Mouse (Mus musculus): ENCODE measurements around the gene Ppp4c. TPM values are rescaled to one million over a fixed set of nuclear protein-coding genes. Genes with fewer than 3 reads are reported as not detected.
A peak's percentile ranks its signal among the peaks of the same experiment; 100 is the strongest.

Gene Ppp4c
- polyA plus RNA-seq, 1 experiment: 77.7 TPM

DNA sequence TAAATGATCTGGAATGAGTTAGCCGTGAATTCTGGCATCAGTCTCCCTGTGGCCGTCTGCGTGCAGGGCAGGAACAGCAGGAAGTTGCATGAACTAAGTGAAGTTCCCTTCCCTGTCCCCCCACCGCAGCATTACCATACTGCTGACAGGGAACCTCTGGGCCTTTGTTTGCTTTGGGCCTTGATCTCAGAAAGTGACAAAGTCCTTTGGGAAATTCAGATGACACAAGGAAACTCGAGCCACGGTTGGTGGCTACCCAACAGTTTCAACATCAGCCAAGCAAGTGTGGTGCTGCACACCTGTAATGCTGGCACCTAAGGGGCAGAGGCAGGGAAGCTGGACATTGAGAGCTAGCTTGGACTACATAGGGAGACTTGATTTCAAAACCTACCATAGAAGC is 45.5 kb downstream of the Ppp4c start:
- Histone ChIP-seq H3K4me3 (ENCODE audit: insufficient read depth, low read length) (no peak overlapping the region), H3K4me1 (ENCODE audit: control insufficient read depth, insufficient read depth, low read length) (no peaks in the 10 kb centered on the region), H3K27ac (ENCODE audit: insufficient read depth, low read length) (no peak overlapping the region)
- TF ChIP-seq CTCF (IDR thresholded peaks at IDR 0.05; ENCODE audit: extremely low read depth, insufficient read depth, low read length) (no peak), POLR2A (IDR thresholded peaks at IDR 0.05; ENCODE audit: extremely low read depth, insufficient read depth, low read length) (no peak)

DNA sequence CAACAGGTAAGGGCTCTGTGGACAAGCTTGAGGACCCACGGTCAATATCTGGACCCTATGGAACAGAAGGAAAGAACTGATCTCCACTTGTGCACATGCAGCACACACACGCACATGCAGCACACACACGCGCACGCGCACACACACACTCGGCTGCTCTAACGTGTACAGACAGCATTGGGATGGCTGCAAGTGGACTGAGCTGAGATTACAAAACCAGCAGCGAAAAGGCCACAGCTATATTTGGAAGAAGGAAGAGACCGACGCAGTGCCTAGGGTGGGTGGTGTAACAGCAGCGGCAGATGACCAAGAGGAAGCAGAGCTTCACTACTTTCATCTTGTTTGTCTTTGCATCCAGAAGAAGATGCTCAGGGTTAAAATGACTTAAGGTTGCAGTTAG is 46.2 kb downstream of the Ppp4c start:
- TF ChIP-seq CTCF (IDR thresholded peaks at IDR 0.05; ENCODE audit: extremely low read depth, insufficient read depth, low read length) (no peak), POLR2A (IDR thresholded peaks at IDR 0.05; ENCODE audit: extremely low read depth, insufficient read depth, low read length) (0 out of 2 replicates have a peak, but pooled peaks have one; percentile 7)
- Histone ChIP-seq H3K4me1 (ENCODE audit: control insufficient read depth, insufficient read depth, low read length) (peaks cover 2% of the 10 kb centered on the region; the same call in 1 of the 2 replicates), H3K27ac (ENCODE audit: insufficient read depth, low read length) (no peak overlapping the region), H3K4me3 (ENCODE audit: insufficient read depth, low read length) (no peak overlapping the region)

DNA sequence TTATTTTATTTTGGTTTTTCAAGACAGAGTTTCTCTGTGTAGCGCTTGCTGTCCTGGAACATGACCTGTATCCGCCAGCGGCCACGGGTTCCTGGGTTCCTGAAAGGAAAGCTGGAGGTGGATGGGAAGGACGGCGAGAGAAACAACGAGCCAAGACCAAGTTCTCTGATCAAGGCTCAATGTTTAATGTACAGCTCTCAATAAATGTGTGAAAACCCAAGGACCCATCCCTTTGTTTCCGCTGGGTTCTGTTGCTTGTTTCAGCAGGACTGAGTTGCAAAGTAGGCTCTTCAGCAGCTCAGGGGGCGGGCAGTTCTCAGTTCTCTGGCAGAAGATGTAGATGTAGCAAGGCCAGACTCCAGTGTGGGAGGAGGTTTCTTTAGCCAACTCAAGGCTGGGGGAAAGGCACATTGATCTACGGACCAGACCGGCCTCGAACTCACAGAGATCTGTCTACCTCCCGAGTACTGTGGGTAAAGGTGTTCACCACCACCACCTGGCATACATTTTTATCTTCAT is 50.3 kb downstream of the Ppp4c start:
- TF ChIP-seq POLR2A (IDR thresholded peaks at IDR 0.05; ENCODE audit: extremely low read depth, insufficient read depth, low read length) (no peak), CTCF (IDR thresholded peaks at IDR 0.05; ENCODE audit: extremely low read depth, insufficient read depth, low read length) (no peak)
- Histone ChIP-seq H3K27ac (ENCODE audit: insufficient read depth, low read length) (no peak overlapping the region), H3K4me1 (ENCODE audit: control insufficient read depth, insufficient read depth, low read length) (peaks cover 10% of the 10 kb centered on the region), H3K4me3 (ENCODE audit: insufficient read depth, low read length) (no peak overlapping the region)

- Histone ChIP-seq H3K4me3 (ENCODE audit: insufficient read depth, low read length) (no peak overlapping the region), H3K27ac (ENCODE audit: insufficient read depth, low read length) (no peak overlapping the region), H3K4me1 (ENCODE audit: control insufficient read depth, insufficient read depth, low read length) (peaks cover 10% of the 10 kb centered on the region)
- TF ChIP-seq POLR2A (IDR thresholded peaks at IDR 0.05; ENCODE audit: extremely low read depth, insufficient read depth, low read length) (no peak), CTCF (IDR thresholded peaks at IDR 0.05; ENCODE audit: extremely low read depth, insufficient read depth, low read length) (no peak)
These were observed 50.8 kb downstream of the Ppp4c start for GRCm38 (mm10) chr7:126741452-126741851.

- Histone ChIP-seq H3K4me3 (ENCODE audit: insufficient read depth, low read length) (no peak overlapping the region), H3K4me1 (ENCODE audit: control insufficient read depth, insufficient read depth, low read length) (peaks cover 10% of the 10 kb centered on the region), H3K27ac (ENCODE audit: insufficient read depth, low read length) (no peak overlapping the region)
- TF ChIP-seq POLR2A (IDR thresholded peaks at IDR 0.05; ENCODE audit: extremely low read depth, insufficient read depth, low read length) (no peak), CTCF (IDR thresholded peaks at IDR 0.05; ENCODE audit: extremely low read depth, insufficient read depth, low read length) (no peak)
These were observed 51.3 kb downstream of the Ppp4c start for GRCm38 (mm10) chr7:126740977-126741376.

DNA sequence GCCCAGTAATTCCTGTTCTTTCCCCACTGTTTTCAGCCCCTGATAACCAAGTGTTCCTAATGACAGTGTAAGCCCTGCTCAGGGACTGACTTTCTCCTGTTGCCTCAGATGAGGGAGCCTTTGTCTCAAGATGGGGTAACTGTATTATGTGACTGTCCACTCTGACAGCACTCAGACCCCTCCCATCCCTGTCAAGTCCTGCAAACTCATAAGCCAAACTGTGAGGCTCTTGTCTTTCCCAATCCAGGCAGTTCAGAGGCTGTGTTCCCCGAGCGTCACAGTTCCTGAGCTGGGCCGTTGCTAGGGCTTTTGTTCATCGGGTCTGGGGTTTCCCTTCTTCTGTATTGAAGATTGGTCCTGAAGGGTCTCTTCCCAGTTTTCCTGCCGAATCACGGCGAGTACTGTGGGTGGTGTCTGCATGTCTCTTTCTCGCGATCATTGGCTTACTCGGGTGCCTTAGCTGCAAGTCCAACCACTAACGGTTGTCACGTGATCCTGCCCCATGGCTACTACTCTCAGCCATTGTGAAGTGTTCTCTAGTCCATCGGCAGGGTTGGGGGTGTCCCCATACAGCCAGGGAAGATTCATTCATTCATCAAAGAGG is 52.1 kb downstream of the Ppp4c start:
- TF ChIP-seq CTCF (IDR thresholded peaks at IDR 0.05; ENCODE audit: extremely low read depth, insufficient read depth, low read length): no peak
- no peak for TF ChIP-seq POLR2A (IDR thresholded peaks at IDR 0.05; ENCODE audit: extremely low read depth, insufficient read depth, low read length)
- 0 out of 2 replicates have a peak overlapping the region, but pooled peaks have one; percentile 15 for H3K27ac ChIP-seq (ENCODE audit: insufficient read depth, low read length)
- H3K4me3 ChIP-seq (ENCODE audit: insufficient read depth, low read length): no peak overlapping the region
- peaks cover 10% of the 10 kb centered on the region for H3K4me1 ChIP-seq (ENCODE audit: control insufficient read depth, insufficient read depth, low read length)

DNA sequence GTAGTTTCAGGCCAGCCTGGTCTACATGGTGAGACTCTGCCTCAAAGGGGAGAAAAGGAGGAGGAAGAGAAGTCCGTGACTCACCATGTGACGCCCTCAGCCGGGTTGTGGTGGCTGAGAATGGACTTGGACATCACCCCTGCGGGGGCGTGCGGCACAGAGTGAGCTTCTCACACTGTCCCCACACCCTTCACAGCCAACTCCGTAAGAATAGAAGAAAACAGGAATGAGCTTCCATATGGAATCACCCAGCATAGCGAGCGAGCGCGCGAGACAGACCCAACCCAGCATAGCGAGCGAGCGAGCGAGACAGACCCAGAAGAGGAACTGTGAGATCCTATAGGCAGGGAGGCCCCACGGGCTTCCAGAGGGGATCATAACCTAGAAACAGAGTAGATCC is 52.7 kb downstream of the Ppp4c start:
- no peak overlapping the region for H3K4me3 ChIP-seq (ENCODE audit: insufficient read depth, low read length)
- 0 out of 2 replicates have a peak overlapping the region, but pooled peaks have one; percentile 15 for H3K27ac ChIP-seq (ENCODE audit: insufficient read depth, low read length)
- peaks cover 10% of the 10 kb centered on the region for H3K4me1 ChIP-seq (ENCODE audit: control insufficient read depth, insufficient read depth, low read length)
- no peak for TF ChIP-seq CTCF (IDR thresholded peaks at IDR 0.05; ENCODE audit: extremely low read depth, insufficient read depth, low read length)
- no peak for TF ChIP-seq POLR2A (IDR thresholded peaks at IDR 0.05; ENCODE audit: extremely low read depth, insufficient read depth, low read length)

DNA sequence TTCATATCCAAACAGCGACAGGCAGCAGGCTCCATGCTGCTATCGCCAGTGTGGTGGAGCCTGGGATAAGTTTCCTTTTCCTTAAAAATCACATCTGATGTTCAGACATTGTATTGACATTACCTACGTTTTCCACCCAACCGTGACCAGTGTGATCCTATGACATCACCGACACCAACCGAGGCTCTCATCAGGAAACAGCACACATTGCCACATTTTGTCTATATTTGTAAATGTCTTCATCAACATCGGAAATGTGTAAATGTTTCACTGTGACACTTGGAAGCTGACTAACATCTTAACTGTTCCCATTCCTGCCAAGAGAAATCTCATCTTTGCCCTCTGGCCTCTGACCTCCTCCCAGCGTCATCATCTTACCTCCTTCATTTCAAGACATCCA is 56.2 kb downstream of the Ppp4c start:
- no peak overlapping the region for H3K4me3 ChIP-seq (ENCODE audit: insufficient read depth, low read length)
- peaks cover 9% of the 10 kb centered on the region for H3K4me1 ChIP-seq (ENCODE audit: control insufficient read depth, insufficient read depth, low read length)
- no peak overlapping the region for H3K27ac ChIP-seq (ENCODE audit: insufficient read depth, low read length)
- no peak for TF ChIP-seq POLR2A (IDR thresholded peaks at IDR 0.05; ENCODE audit: extremely low read depth, insufficient read depth, low read length)
- no peak for TF ChIP-seq CTCF (IDR thresholded peaks at IDR 0.05; ENCODE audit: extremely low read depth, insufficient read depth, low read length)

Other genes starting within 250 kb of the Ppp4c start
- gene Eif3c, start 226.1 kb downstream of the Ppp4c start, polyA plus RNA-seq (2012; rRNA removed): 102 and 103 TPM in 2 replicates
- 0.84 and 0.93 TPM in 2 replicates for gene Apobr, start 207.6 kb downstream of the Ppp4c start, polyA plus RNA-seq (2012; rRNA removed)
- gene Cln3, start 206.7 kb downstream of the Ppp4c start, polyA plus RNA-seq (2012; rRNA removed): 41.8 and 42.3 TPM in 2 replicates
- 0.19 TPM in 1 of 2 replicates, not detected in the other for gene Il27, start 197.6 kb downstream of the Ppp4c start, polyA plus RNA-seq (2012; rRNA removed)
- 21.6 and 23.1 TPM in 2 replicates for gene Nupr1, start 161.6 kb downstream of the Ppp4c start, polyA plus RNA-seq (2012; rRNA removed)
- gene Sgf29, start 143.2 kb downstream of the Ppp4c start, polyA plus RNA-seq (2012; rRNA removed): 38.1 and 43.4 TPM in 2 replicates
- gene Sult1a1, start 116.1 kb downstream of the Ppp4c start, polyA plus RNA-seq (2012; rRNA removed): 14.1 and 16.5 TPM in 2 replicates
- gene Bola2, start 97.1 kb downstream of the Ppp4c start, polyA plus RNA-seq (2012; rRNA removed): 51.2 and 55.8 TPM in 2 replicates
- 31.2 and 33.8 TPM in 2 replicates for gene Slx1b, start 96.7 kb downstream of the Ppp4c start, polyA plus RNA-seq (2012; rRNA removed)
- 204 and 218 TPM in 2 replicates for gene Coro1a, start 84.7 kb downstream of the Ppp4c start, polyA plus RNA-seq (2012; rRNA removed)
- gene Mapk3, start 32.9 kb downstream of the Ppp4c start, polyA plus RNA-seq (2012; rRNA removed): 246 and 283 TPM in 2 replicates
- 2.5 and 3.1 TPM in 2 replicates for gene Gdpd3, start 26.2 kb downstream of the Ppp4c start, polyA plus RNA-seq (2012; rRNA removed)
- 539 and 545 TPM in 2 replicates for gene Ypel3, start 15.5 kb downstream of the Ppp4c start, polyA plus RNA-seq (2012; rRNA removed)
- 1.4 and 1.6 TPM in 2 replicates for gene Tbx6, start 11.0 kb downstream of the Ppp4c start, polyA plus RNA-seq (2012; rRNA removed)
- gene Fam57b, start 5.2 kb upstream of the Ppp4c start, polyA plus RNA-seq (2012; rRNA removed): 108 and 124 TPM in 2 replicates
- 0.67 TPM in 1 of 2 replicates, not detected in the other for gene 4930451I11Rik, start 39.1 kb upstream of the Ppp4c start, polyA plus RNA-seq (2012; rRNA removed)
- 45.9 and 52.6 TPM in 2 replicates for gene Doc2a, start 54.9 kb upstream of the Ppp4c start, polyA plus RNA-seq (2012; rRNA removed)
- 58.5 and 69.2 TPM in 2 replicates for gene Hirip3, start 69.5 kb upstream of the Ppp4c start, polyA plus RNA-seq (2012; rRNA removed)
- gene Ino80e, start 69.9 kb upstream of the Ppp4c start, polyA plus RNA-seq (2012; rRNA removed): 55.6 and 59.3 TPM in 2 replicates
- 103 and 104 TPM in 2 replicates for gene Taok2, start 92.2 kb upstream of the Ppp4c start, polyA plus RNA-seq (2012; rRNA removed)
- gene Tmem219, start 130.4 kb upstream of the Ppp4c start, polyA plus RNA-seq (2012; rRNA removed): 31.9 and 35.9 TPM in 2 replicates
- gene Kctd13, start 136.4 kb upstream of the Ppp4c start, polyA plus RNA-seq (2012; rRNA removed): 188 and 198 TPM in 2 replicates
- gene Asphd1, start 157.1 kb upstream of the Ppp4c start, polyA plus RNA-seq (2012; rRNA removed): 55.7 and 63.8 TPM in 2 replicates
- gene Sez6l2, start 158.1 kb upstream of the Ppp4c start, polyA plus RNA-seq (2012; rRNA removed): 236 and 261 TPM in 2 replicates
- 252 and 253 TPM in 2 replicates for gene Cdipt, start 183.4 kb upstream of the Ppp4c start, polyA plus RNA-seq (2012; rRNA removed)
- 1.1 and 2.0 TPM in 2 replicates for gene Cdiptos, start 183.6 kb upstream of the Ppp4c start, polyA plus RNA-seq (2012; rRNA removed)
- gene Mvp, start 222.1 kb upstream of the Ppp4c start, polyA plus RNA-seq (2012; rRNA removed): 8.0 and 8.2 TPM in 2 replicates
- gene Pagr1b, start 224.0 kb upstream of the Ppp4c start, polyA plus RNA-seq (2012; rRNA removed): 1.8 and 2.2 TPM in 2 replicates
- gene Pagr1a, start 224.9 kb upstream of the Ppp4c start, polyA plus RNA-seq (2012; rRNA removed): 41.1 and 50.4 TPM in 2 replicates
- gene Gm42742, start 228.6 kb upstream of the Ppp4c start, polyA plus RNA-seq (2012; rRNA removed): 97.1 and 109 TPM in 2 replicates
- 371 and 405 TPM in 2 replicates for gene Prrt2, start 228.7 kb upstream of the Ppp4c start, polyA plus RNA-seq (2012; rRNA removed)
- 157 and 173 TPM in 2 replicates for gene Maz, start 234.5 kb upstream of the Ppp4c start, polyA plus RNA-seq (2012; rRNA removed)
- 8.6 and 10.1 TPM in 2 replicates for gene Kif22, start 250.0 kb upstream of the Ppp4c start, polyA plus RNA-seq (2012; rRNA removed)